Mouse (Mus musculus) limb, embryonic 15.5 days (tissue): ENCODE measurements around the gene Cxadr. TPM values are rescaled to one million over a fixed set of nuclear protein-coding genes. Genes with fewer than 3 reads are reported as not detected.
A peak's percentile ranks its signal among the peaks of the same experiment; 100 is the strongest.

Experiments
- ATAC-seq: fragments of 200-750 bp; cut with Nextera tagmentation; 2 replicates; pipeline ENCODE4 v1.8.0; 2017; ENCODE audit warnings: low read depth, moderate TSS enrichment; ENCODE audit not compliant: insufficient number of reproducible peaks, low FRiP score, low TSS enrichment
- H3K27ac ChIP-seq: fragments of 300-500 bp; sonication (generic); 2 replicates; pipeline ENCODE4 v1.5.1; 2015; ENCODE audit warnings: moderate library complexity, mild to moderate bottlenecking, inconsistent platforms
- H3K27me3 ChIP-seq: fragments of 300-500 bp; sonication (generic); 2 replicates; pipeline ENCODE4 v1.6.1; 2015; ENCODE audit warnings: inconsistent platforms
- H3K36me3 ChIP-seq: fragments of 300-500 bp; sonication (generic); 2 replicates; pipeline ENCODE4 v1.6.1; 2015; ENCODE audit warnings: inconsistent platforms
- H3K4me1 ChIP-seq: fragments of 300-500 bp; sonication (generic); 2 replicates; pipeline ENCODE4 v1.6.1; 2015; ENCODE audit warnings: inconsistent platforms
- H3K4me2 ChIP-seq: fragments of 300-500 bp; sonication (generic); 2 replicates; pipeline ENCODE4 v1.6.1; 2015; ENCODE audit warnings: mild to moderate bottlenecking, inconsistent platforms
- H3K4me3 ChIP-seq: fragments of 300-500 bp; sonication (generic); 2 replicates; pipeline ENCODE4 v1.5.1; 2015; ENCODE audit warnings: mild to moderate bottlenecking, inconsistent platforms
- H3K9ac ChIP-seq: fragments of 300-500 bp; sonication (generic); 2 replicates; pipeline ENCODE4 v1.6.1; 2015; ENCODE audit warnings: inconsistent platforms
- H3K9me3 ChIP-seq: fragments of 300-500 bp; sonication (generic); 2 replicates; pipeline ENCODE4 v1.6.1; 2016; ENCODE audit warnings: inconsistent platforms
- WGBS: fragments of 180-500 bp; shearing (Covaris S2); methylation state at CpG from one replicate; pipeline ENCODE4 v1.1.7; 2015; 5-methylcytosine and 5-hydroxymethylcytosine counted together
- polyA plus RNA-seq: library from polyadenylated mRNA; unstranded; fragments of >200 nt; fragmentation: Nextera tagmentation; extraction: Ambion mirVana; gene quantifications from 2 replicates; pipeline ENCODE4 v1.2.1, GENCODE M21; 2015

The Cxadr gene
- polyA plus RNA-seq, result 14.6 and 16.2 TPM in 2 replicates

GRCm38 (mm10) chr16:78301183-78301830 is at the start of gene Cxadr:
Cxadr (plus strand) TSS chr16:78301489.
- Histone ChIP-seq H3K9me3 (no peaks in the 10 kb centered on the region), H3K27me3 (no peaks in the 10 kb centered on the region; the same call in 1 of the 2 replicates), H3K9ac (peak within 1 kb of the TSS; percentile 66), H3K4me2 (peak within 1 kb of the TSS; percentile 98), H3K36me3 (no peaks in the 10 kb centered on the region), H3K4me1 (0 out of 2 replicates have a peak, but pooled peaks cover 11% of the 10 kb centered on the region), H3K27ac (peak within 1 kb of the TSS; percentile 65), H3K4me3 (peak within 1 kb of the TSS; percentile 74)
- peak; percentile 80; the same call in 1 of the 2 replicates for ATAC-seq
- WGBS, result under 1% methylated on average over 34 of the region's 34 CpGs

- no peak overlapping the region for H3K4me3 ChIP-seq
- H3K9ac ChIP-seq, result no peak overlapping the region
- 0 out of 2 replicates have a peak, but pooled peaks cover 2% of the 10 kb centered on the region for H3K4me1 ChIP-seq
- no peaks in the 10 kb centered on the region for H3K36me3 ChIP-seq
- no peaks in the 10 kb centered on the region for H3K27me3 ChIP-seq
- no peak overlapping the region for H3K27ac ChIP-seq
- 57% methylated on average over 4 of the region's 4 CpGs for WGBS
- no peak overlapping the region for H3K4me2 ChIP-seq
- H3K9me3 ChIP-seq, result no peaks in the 10 kb centered on the region
- ATAC-seq, result no peak
Observed at GRCm38 (mm10) chr16:78258989-78259388, 42.3 kb upstream of the Cxadr start.

GRCm38 (mm10) chr16:78260070-78260879 is 41.0 kb upstream of the Cxadr start:
- ATAC-seq, result no peak
- H3K9ac ChIP-seq, result no peak overlapping the region
- 64% methylated on average over 10 of the region's 10 CpGs for WGBS
- H3K27me3 ChIP-seq, result no peaks in the 10 kb centered on the region
- no peaks in the 10 kb centered on the region for H3K36me3 ChIP-seq
- no peaks in the 10 kb centered on the region for H3K9me3 ChIP-seq
- no peak overlapping the region for H3K4me2 ChIP-seq
- no peak overlapping the region for H3K4me3 ChIP-seq
- peaks cover 5% of the 10 kb centered on the region for H3K4me1 ChIP-seq
- H3K27ac ChIP-seq, result no peak overlapping the region

- Histone ChIP-seq H3K27me3 (no peaks in the 10 kb centered on the region), H3K4me3 (no peak overlapping the region), H3K9ac (no peak overlapping the region), H3K27ac (no peak overlapping the region), H3K36me3 (no peaks in the 10 kb centered on the region), H3K9me3 (no peaks in the 10 kb centered on the region), H3K4me2 (no peak overlapping the region), H3K4me1 (peaks cover 10% of the 10 kb centered on the region)
- ATAC-seq, result no peak
- WGBS, result 11% methylated on average over 3 of the region's 3 CpGs
Observed at GRCm38 (mm10) chr16:78261520-78261919, 39.8 kb upstream of the Cxadr start.

- Histone ChIP-seq H3K9me3 (no peaks in the 10 kb centered on the region), H3K9ac (no peak overlapping the region), H3K4me2 (peak overlapping the region; percentile 50), H3K36me3 (no peaks in the 10 kb centered on the region), H3K27ac (no peak overlapping the region), H3K27me3 (no peaks in the 10 kb centered on the region), H3K4me1 (peaks cover 8% of the 10 kb centered on the region), H3K4me3 (peak overlapping the region; percentile 38)
- ATAC-seq, result no peak
- 20% methylated on average over 16 of the region's 16 CpGs for whole genome bisulfite sequencing
Observed at GRCm38 (mm10) chr16:78264442-78265150, 36.7 kb upstream of the Cxadr start.

GRCm38 (mm10) chr16:78265151-78265590 is 36.1 kb upstream of the Cxadr start:
- H3K9ac ChIP-seq, result no peak overlapping the region
- H3K4me1 ChIP-seq, result peaks cover 8% of the 10 kb centered on the region
- no peak overlapping the region for H3K27ac ChIP-seq
- H3K9me3 ChIP-seq, result no peaks in the 10 kb centered on the region
- H3K27me3 ChIP-seq, result no peaks in the 10 kb centered on the region
- no peak for ATAC-seq
- H3K4me3 ChIP-seq, result peak overlapping the region; percentile 38
- WGBS, result 0% methylated on average over 7 of the region's 7 CpGs
- no peaks in the 10 kb centered on the region for H3K36me3 ChIP-seq
- peak overlapping the region; percentile 50 for H3K4me2 ChIP-seq

GRCm38 (mm10) chr16:78265826-78266225 is 35.5 kb upstream of the Cxadr start:
- Histone ChIP-seq H3K9me3 (no peaks in the 10 kb centered on the region), H3K4me1 (peaks cover 8% of the 10 kb centered on the region), H3K4me3 (no peak overlapping the region), H3K4me2 (no peak overlapping the region), H3K27me3 (no peaks in the 10 kb centered on the region), H3K27ac (no peak overlapping the region), H3K9ac (no peak overlapping the region), H3K36me3 (no peaks in the 10 kb centered on the region)
- no peak for ATAC-seq
- WGBS, result 38% methylated on average over 11 of the region's 11 CpGs

GRCm38 (mm10) chr16:78267453-78267852 is 33.8 kb upstream of the Cxadr start:
- Histone ChIP-seq H3K4me3 (no peak overlapping the region), H3K27me3 (no peaks in the 10 kb centered on the region), H3K27ac (no peak overlapping the region), H3K4me1 (peaks cover 8% of the 10 kb centered on the region), H3K36me3 (no peaks in the 10 kb centered on the region), H3K9me3 (no peaks in the 10 kb centered on the region), H3K4me2 (no peak overlapping the region), H3K9ac (no peak overlapping the region)
- ATAC-seq, result no peak

- no peak overlapping the region for H3K9ac ChIP-seq
- H3K36me3 ChIP-seq, result no peaks in the 10 kb centered on the region
- H3K9me3 ChIP-seq, result no peaks in the 10 kb centered on the region
- H3K4me2 ChIP-seq, result no peak overlapping the region
- ATAC-seq, result no peak
- 87% methylated on average over 3 of the region's 3 CpGs for WGBS
- no peaks in the 10 kb centered on the region for H3K27me3 ChIP-seq
- H3K4me3 ChIP-seq, result no peak overlapping the region
- no peak overlapping the region for H3K27ac ChIP-seq
- peaks cover 8% of the 10 kb centered on the region for H3K4me1 ChIP-seq
Observed at GRCm38 (mm10) chr16:78268167-78268566, 33.1 kb upstream of the Cxadr start.

GRCm38 (mm10) chr16:78274825-78275455 is 26.3 kb upstream of the Cxadr start:
- 69% methylated on average over 9 of the region's 9 CpGs for WGBS
- Histone ChIP-seq H3K9ac (no peak overlapping the region), H3K4me3 (no peak overlapping the region), H3K27me3 (no peaks in the 10 kb centered on the region), H3K4me1 (no peaks in the 10 kb centered on the region), H3K27ac (no peak overlapping the region), H3K36me3 (no peaks in the 10 kb centered on the region), H3K9me3 (no peaks in the 10 kb centered on the region), H3K4me2 (no peak overlapping the region)
- ATAC-seq, result no peak

GRCm38 (mm10) chr16:78277567-78277966 is 23.7 kb upstream of the Cxadr start:
- no peak overlapping the region for H3K27ac ChIP-seq
- no peaks in the 10 kb centered on the region for H3K4me1 ChIP-seq
- H3K36me3 ChIP-seq, result no peaks in the 10 kb centered on the region
- H3K9ac ChIP-seq, result no peak overlapping the region
- H3K27me3 ChIP-seq, result no peaks in the 10 kb centered on the region
- 47% methylated on average over 4 of the region's 4 CpGs for WGBS
- no peak for ATAC-seq
- no peak overlapping the region for H3K4me3 ChIP-seq
- no peak overlapping the region for H3K4me2 ChIP-seq
- H3K9me3 ChIP-seq, result no peaks in the 10 kb centered on the region
